Mouse (Mus musculus) limb, embryonic 11.5 days (tissue): ENCODE measurements at regions not wholly inside any gene's neighbourhood (a gene's known extent, or its start where the extent isn't known, plus 50 kb on each side); places are given as distances from the start of the nearest gene placed in this dataset.

Experiments
- ATAC-seq: fragments of 200-750 bp; cut with Nextera tagmentation; 2 replicates; pipeline ENCODE4 v1.8.0; 2017; ENCODE audit warnings: low read depth; ENCODE audit not compliant: insufficient number of reproducible peaks, low FRiP score, low TSS enrichment
- DNase-seq: peaks from one replicate; pipeline ENCODE4 v3.0.0-alpha.2; 2015; ENCODE audit warnings: low spot score
- H3K27ac ChIP-seq: fragments of 300-500 bp; sonication (generic); replicated peaks from 2 replicates; pipeline ENCODE4 v1.5.1; 2014; ENCODE audit warnings: low read depth, mild to moderate bottlenecking, low read length
- H3K27me3 ChIP-seq: fragments of 300-500 bp; sonication (generic); 2 replicates; pipeline ENCODE4 v1.6.1; 2014; ENCODE audit warnings: mild to moderate bottlenecking, low read length, mixed read lengths; ENCODE audit not compliant: control insufficient read depth, insufficient read depth
- H3K36me3 ChIP-seq: fragments of 300-500 bp; sonication (generic); 2 replicates; pipeline ENCODE4 v1.6.1; 2014; ENCODE audit warnings: mild to moderate bottlenecking, low read length, moderate library complexity, mixed read lengths; ENCODE audit not compliant: control insufficient read depth, insufficient read depth
- H3K4me1 ChIP-seq: fragments of 300-500 bp; sonication (generic); 2 replicates; pipeline ENCODE4 v1.6.1; 2014; ENCODE audit warnings: low read length, mixed read lengths; ENCODE audit not compliant: control insufficient read depth, insufficient read depth
- H3K4me2 ChIP-seq: fragments of 300-500 bp; sonication (generic); 2 replicates; pipeline ENCODE4 v1.6.1; 2014; ENCODE audit warnings: low read depth, mild to moderate bottlenecking, moderate library complexity; ENCODE audit not compliant: severe bottlenecking
- H3K4me3 ChIP-seq: fragments of 300-500 bp; sonication (generic); 2 replicates; pipeline ENCODE4 v1.5.1; 2014; ENCODE audit warnings: low read depth, low read length
- H3K9ac ChIP-seq: fragments of 300-500 bp; sonication (generic); 2 replicates; pipeline ENCODE4 v1.6.1; 2014; ENCODE audit warnings: mild to moderate bottlenecking, low read length
- H3K9me3 ChIP-seq: fragments of 300-500 bp; sonication (generic); 2 replicates; pipeline ENCODE4 v1.6.1; 2016; ENCODE audit warnings: low read length; ENCODE audit not compliant: control insufficient read depth
- WGBS: fragments of 180-500 bp; shearing (Covaris S2); extraction: QIAGEN DNeasy Blood & Tissue Kit; methylation state at CpG from one replicate; pipeline ENCODE4 v1.1.7; 2014; 5-methylcytosine and 5-hydroxymethylcytosine counted together

DNA sequence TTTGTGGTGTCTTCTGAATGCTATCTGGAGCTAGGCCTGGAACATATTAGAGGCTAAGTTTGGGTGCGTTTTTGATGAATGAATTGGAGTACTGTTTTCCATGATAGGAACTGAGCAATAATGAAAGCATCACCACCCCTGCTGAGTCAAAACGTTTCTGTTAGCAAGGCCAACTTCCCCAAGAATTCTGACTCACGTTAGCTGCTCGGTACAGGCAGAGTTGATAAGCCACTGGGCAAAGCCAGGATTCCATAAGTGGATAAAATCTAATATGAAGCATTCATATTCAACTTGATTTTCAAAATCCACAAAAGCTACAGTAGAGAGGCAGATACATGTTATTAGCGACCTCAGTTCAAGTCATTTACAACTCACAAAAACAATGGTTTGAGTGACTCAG, 324.0 kb downstream of the Cbln4 start:
- ATAC-seq (no peak), DNase-seq (no peak)
- Histone ChIP-seq H3K36me3 (no peaks in the 10 kb centered on the region), H3K27ac (no peak overlapping the region), H3K9ac (no peak overlapping the region), H3K27me3 (no peaks in the 10 kb centered on the region), H3K9me3 (no peaks in the 10 kb centered on the region), H3K4me2 (no peak overlapping the region), H3K4me3 (no peak overlapping the region), H3K4me1 (no peaks in the 10 kb centered on the region)
- 74% methylated on average over 5 of the region's 5 CpGs for WGBS

DNA sequence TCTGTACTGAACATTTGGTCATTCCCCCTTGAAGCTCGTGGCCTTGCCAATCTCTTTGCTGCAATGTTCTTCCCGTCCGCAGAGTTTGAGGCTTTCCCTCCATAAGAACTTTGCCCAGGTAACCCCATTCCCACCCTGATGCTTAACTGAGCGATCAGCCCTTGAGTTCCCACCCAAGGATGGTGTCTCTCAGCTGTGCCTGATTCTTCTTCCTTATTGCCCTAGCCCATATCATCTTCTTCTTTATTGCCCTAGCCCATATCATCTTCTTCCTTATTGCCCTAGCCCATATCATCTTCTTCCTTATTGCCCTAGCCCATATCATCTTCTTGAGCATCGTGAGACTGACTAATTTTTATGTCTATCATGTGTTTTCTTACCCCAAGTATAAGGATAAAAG, 324.4 kb downstream of the Cbln4 start:
- H3K4me3 ChIP-seq: no peak overlapping the region
- H3K9me3 ChIP-seq: no peaks in the 10 kb centered on the region
- H3K27me3 ChIP-seq: no peaks in the 10 kb centered on the region
- H3K27ac ChIP-seq: no peak overlapping the region
- H3K9ac ChIP-seq: no peak overlapping the region
- DNase-seq (no peak), ATAC-seq (no peak)
- no peaks in the 10 kb centered on the region for H3K4me1 ChIP-seq
- H3K36me3 ChIP-seq: no peaks in the 10 kb centered on the region
- no peak overlapping the region for H3K4me2 ChIP-seq
- 89% methylated on average over 5 of the region's 5 CpGs for WGBS

DNA sequence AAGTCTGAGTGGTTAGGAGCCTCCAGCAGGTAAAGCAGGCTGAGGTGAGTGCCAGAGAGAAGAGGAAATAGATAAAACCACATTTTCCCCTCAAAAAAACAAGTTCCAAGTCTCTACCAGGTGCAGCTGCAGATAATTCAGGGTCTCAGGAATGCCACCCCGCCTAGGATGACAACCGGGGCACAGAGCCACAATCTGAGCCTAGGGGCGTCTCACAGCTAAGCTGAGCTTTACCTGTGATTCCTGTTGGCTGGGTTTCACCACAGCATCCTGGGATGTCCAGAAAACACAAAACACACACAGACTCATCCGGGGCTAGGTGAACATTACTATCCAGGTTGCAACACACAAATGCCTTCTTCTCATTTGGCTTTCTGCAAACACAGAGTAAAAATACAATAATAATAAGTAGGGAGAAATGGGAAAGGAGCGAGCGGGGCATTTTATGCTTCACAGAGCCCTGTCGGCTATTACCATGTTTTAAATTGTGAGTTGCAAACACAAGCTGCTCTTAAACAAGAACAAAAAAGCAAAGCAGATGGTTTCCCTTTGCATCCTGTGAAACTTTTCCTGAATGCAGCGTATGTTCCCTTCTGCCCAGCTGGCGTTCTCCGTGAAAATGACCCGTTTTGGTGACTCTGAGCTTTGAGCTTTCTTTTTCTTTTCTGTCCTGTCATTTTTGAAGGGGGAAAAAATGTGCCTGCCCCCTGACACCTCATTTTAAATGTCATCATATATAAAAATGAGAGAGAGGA, 330.3 kb downstream of the Cbln4 start:
- Histone ChIP-seq H3K27me3 (no peaks in the 10 kb centered on the region), H3K4me1 (0 out of 2 replicates have a peak, but pooled peaks cover 2% of the 10 kb centered on the region), H3K9me3 (no peaks in the 10 kb centered on the region), H3K4me3 (no peak overlapping the region), H3K9ac (no peak overlapping the region), H3K36me3 (no peaks in the 10 kb centered on the region), H3K4me2 (no peak overlapping the region), H3K27ac (no peak overlapping the region)
- ATAC-seq (no peak), DNase-seq (no peak)
- WGBS: 70% methylated on average over 11 of the region's 11 CpGs

DNA sequence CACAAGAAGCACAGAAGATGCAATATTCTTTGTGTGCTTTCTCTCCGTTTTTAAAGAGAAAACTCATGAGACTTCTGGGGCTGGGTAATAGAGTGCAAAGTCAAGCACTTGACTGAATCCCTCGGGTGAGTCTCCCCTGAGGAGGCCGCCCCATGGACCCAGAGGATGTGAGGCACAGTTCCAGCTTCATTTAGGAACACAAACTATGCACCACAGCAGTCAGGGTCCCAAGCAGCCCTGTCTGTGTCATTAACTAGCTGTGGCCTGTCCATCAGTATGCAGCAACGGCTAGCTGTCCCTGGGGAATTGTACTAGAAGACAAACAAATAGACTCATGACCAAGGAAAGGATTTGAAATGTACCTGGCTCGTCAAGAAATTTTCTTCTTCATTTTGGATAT, 349.7 kb downstream of the Cbln4 start:
- no peak overlapping the region for H3K4me2 ChIP-seq
- H3K27ac ChIP-seq: no peak overlapping the region
- H3K4me1 ChIP-seq: no peaks in the 10 kb centered on the region
- ATAC-seq (no peak), DNase-seq (no peak)
- no peaks in the 10 kb centered on the region for H3K36me3 ChIP-seq
- no peaks in the 10 kb centered on the region for H3K9me3 ChIP-seq
- 89% methylated on average over 5 of the region's 5 CpGs for WGBS
- H3K27me3 ChIP-seq: no peaks in the 10 kb centered on the region
- no peak overlapping the region for H3K9ac ChIP-seq
- H3K4me3 ChIP-seq: no peak overlapping the region

DNA sequence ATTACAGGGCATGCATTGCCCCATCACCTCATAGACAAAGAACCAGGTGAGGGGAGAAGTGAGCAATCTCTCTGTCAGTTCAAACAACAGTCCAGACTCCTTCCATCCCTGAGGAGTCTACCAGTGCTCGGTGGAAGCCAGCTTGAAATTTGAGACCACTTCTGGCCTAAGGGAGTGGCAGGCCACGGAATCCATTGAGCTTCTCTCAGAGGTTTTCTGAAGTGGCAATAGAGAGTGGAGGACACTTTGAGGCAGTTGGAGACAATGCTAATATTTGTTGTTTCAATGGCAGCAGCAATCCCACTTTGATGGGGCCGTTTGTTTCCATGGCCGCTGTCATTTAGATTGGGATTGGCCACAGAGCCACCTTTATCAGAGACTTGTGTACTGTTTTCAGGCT, 352.5 kb downstream of the Cbln4 start:
- DNase-seq: no peak
- H3K27me3 ChIP-seq: no peaks in the 10 kb centered on the region
- H3K4me1 ChIP-seq: no peaks in the 10 kb centered on the region
- no peak overlapping the region for H3K4me3 ChIP-seq
- H3K36me3 ChIP-seq: no peaks in the 10 kb centered on the region
- no peak overlapping the region for H3K9ac ChIP-seq
- no peaks in the 10 kb centered on the region for H3K9me3 ChIP-seq
- no peak for ATAC-seq
- H3K27ac ChIP-seq: no peak overlapping the region
- WGBS: 31% methylated on average over 4 of the region's 4 CpGs
- no peak overlapping the region for H3K4me2 ChIP-seq

DNA sequence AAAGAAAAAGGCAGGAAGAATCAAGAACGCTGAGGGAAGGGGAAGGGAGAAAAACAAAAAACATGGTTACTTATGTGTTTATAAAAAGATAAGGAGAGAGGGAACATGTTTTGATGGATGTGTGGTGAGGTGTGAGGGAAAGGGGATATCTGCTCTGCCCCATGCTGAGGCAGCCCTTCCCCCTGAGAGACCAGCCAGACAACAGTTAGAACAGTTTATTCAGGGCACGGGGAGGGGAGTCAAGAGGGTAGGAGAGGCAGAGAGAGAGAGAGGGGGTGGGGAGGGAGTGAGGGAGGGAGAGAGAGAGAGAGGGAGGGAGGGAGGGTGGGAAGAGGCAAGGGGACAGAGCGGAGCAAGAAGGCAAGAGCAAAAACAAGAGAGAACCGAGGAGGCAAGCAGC, 354.2 kb downstream of the Cbln4 start:
- Histone ChIP-seq H3K4me1 (no peaks in the 10 kb centered on the region), H3K27me3 (no peaks in the 10 kb centered on the region), H3K9me3 (no peaks in the 10 kb centered on the region), H3K36me3 (no peaks in the 10 kb centered on the region), H3K4me2 (no peak overlapping the region), H3K4me3 (no peak overlapping the region), H3K27ac (no peak overlapping the region), H3K9ac (no peak overlapping the region)
- no peak for DNase-seq
- 35% methylated on average over 4 of the region's 4 CpGs for WGBS
- ATAC-seq: no peak

DNA sequence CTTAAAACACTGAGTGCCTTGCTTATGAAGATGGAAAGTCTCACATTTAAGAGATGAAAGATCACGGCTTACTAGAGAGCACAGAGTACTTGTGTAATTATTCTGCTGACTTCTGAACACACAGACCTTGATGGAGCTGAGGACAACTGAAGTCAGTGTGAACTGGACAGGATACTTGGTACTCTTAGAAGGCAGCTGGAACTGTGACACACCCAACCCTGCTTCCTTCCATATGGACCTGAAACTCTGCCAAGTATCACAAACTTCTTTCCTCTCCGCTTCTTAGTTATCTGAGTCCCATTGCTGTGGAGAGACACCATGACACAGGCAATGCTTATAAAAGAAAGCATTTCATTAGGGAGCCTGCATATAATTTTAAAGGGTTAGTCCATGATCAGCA, 365.3 kb downstream of the Cbln4 start:
- no peak for ATAC-seq
- no peak overlapping the region for H3K9ac ChIP-seq
- no peaks in the 10 kb centered on the region for H3K36me3 ChIP-seq
- H3K4me1 ChIP-seq: no peaks in the 10 kb centered on the region
- H3K4me2 ChIP-seq: no peak overlapping the region
- no peak for DNase-seq
- H3K4me3 ChIP-seq: no peak overlapping the region
- H3K27me3 ChIP-seq: no peaks in the 10 kb centered on the region
- 89% methylated on average over 2 of the region's 2 CpGs for WGBS
- no peak overlapping the region for H3K27ac ChIP-seq
- H3K9me3 ChIP-seq: no peaks in the 10 kb centered on the region

DNA sequence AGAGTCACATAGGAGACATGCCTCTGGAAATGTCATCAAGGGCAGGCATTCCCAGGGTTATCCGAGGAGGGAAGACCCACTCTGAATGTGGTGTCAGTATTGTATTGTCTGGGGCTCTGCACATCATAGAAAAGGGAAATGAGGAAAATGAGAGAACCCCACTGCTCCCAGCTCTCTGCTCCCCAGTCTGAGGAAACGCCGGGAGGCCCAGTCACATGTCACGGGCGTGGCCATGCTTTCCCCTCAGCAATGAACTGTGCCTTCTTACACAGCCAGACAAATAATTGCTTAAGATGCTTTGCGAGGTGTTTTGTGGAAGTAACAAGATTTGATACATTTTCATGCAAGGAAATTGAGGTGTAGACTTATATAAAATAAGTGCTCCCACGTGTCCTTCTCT, 366.1 kb downstream of the Cbln4 start:
- no peaks in the 10 kb centered on the region for H3K4me1 ChIP-seq
- no peak overlapping the region for H3K4me3 ChIP-seq
- no peaks in the 10 kb centered on the region for H3K36me3 ChIP-seq
- DNase-seq (no peak), ATAC-seq (no peak)
- no peak overlapping the region for H3K27ac ChIP-seq
- no peak overlapping the region for H3K4me2 ChIP-seq
- no peak overlapping the region for H3K9ac ChIP-seq
- H3K27me3 ChIP-seq: no peaks in the 10 kb centered on the region
- H3K9me3 ChIP-seq: no peaks in the 10 kb centered on the region
- 91% methylated on average over 7 of the region's 7 CpGs for WGBS

DNA sequence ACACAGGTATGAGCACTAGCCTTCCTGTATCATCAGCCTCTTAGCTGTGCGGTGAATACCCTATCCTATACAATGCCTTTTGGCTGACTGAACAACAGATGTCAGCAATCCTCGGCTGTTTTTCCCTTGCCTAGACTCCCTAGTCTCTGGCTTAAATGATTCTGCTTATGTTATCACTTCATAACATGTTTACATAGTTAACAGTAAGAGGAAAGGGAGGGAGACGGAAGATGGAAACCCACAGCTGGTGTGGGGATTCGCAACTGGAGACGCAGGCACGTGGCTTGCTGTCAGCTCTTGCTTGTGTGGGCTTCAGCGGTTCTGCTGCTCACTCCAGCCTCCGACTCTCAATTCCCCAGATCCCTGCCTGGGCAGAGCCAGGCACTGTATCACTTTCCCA, 367.2 kb downstream of the Cbln4 start:
- Histone ChIP-seq H3K4me3 (no peak overlapping the region), H3K36me3 (no peaks in the 10 kb centered on the region), H3K4me1 (no peaks in the 10 kb centered on the region), H3K4me2 (no peak overlapping the region), H3K27ac (no peak overlapping the region), H3K27me3 (no peaks in the 10 kb centered on the region), H3K9ac (no peak overlapping the region), H3K9me3 (no peaks in the 10 kb centered on the region)
- 76% methylated on average over 8 of the region's 8 CpGs for WGBS
- DNase-seq (no peak), ATAC-seq (no peak)
